Mouse (Mus musculus): ENCODE data around the gene Gjb1.
A peak's percentile ranks its signal among the peaks of the same experiment; 100 is the strongest.
"Not testable (repeated sequence)": the region's sequence is repeated elsewhere in the genome, so short reads cannot be mapped to it uniquely, and the experiment has no call there.

Gjb1 gene

DNA sequence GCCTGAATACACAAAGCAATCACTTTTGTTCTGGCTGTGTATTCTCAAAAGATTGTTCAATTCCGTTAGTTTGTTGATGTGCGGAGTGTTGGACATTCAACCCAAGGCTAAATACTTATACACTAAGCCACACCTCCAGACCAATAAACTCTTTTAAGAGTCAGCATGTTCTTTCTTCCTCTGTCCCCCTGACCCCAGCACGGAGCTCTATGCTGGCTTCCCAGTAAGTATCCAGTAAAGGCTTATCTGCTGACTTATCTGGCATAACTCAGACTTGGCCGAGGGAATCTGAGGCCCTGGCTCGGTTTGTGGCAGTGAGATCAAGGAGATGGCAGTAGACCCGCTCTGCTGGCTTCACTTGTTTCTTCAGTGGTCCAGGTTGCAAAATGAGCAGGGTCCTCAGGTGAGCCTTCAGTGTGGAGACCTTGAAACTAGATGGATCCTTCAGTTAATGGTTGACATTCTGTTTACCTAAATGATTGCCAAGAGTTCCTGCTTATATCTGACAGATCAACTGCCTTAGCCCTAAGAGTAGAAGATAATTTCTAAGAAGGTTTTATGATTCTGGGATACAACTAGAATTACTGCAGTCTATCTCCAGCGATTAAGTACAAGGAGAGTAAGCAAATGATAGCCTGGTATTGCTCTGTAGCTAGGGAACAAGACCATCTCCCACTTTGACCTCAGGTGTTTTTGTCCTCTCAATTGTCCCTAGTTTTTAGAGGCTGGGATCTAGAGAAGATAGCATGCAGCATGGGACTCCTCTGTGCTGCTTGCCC lies at the start of gene Gjb1:
Gene Gjb1, plus strand, starts transcription at position 189 of the 779 bp plus-strand sequence.
- ATAC-seq (ENCODE audit: low TSS enrichment) = no peak

- ATAC-seq (ENCODE audit: low TSS enrichment) = peak; percentile 22
Observed at GRCm38 (mm10) chrX:101329372-101330028, 46.7 kb upstream of the Gjb1 start.

DNA sequence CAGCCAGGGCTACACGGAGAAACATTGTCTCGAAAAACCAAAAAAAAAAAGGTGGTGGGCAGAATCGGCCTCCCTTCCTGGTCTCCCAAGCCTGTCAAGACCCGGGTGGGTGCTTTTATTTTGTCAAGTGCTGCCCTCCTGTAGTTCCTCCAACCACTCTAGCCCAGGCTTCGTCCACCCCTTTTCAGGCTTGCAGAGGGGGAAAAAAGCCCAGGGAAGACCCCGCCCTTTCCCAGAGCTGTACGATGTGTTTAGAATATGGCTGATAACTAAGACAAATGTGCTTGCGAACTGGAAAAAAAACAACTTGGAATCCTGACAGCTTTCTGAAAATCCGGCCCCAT lies 44.2 kb upstream of the Gjb1 start:
- ATAC-seq (ENCODE audit: low TSS enrichment) = no peak

DNA sequence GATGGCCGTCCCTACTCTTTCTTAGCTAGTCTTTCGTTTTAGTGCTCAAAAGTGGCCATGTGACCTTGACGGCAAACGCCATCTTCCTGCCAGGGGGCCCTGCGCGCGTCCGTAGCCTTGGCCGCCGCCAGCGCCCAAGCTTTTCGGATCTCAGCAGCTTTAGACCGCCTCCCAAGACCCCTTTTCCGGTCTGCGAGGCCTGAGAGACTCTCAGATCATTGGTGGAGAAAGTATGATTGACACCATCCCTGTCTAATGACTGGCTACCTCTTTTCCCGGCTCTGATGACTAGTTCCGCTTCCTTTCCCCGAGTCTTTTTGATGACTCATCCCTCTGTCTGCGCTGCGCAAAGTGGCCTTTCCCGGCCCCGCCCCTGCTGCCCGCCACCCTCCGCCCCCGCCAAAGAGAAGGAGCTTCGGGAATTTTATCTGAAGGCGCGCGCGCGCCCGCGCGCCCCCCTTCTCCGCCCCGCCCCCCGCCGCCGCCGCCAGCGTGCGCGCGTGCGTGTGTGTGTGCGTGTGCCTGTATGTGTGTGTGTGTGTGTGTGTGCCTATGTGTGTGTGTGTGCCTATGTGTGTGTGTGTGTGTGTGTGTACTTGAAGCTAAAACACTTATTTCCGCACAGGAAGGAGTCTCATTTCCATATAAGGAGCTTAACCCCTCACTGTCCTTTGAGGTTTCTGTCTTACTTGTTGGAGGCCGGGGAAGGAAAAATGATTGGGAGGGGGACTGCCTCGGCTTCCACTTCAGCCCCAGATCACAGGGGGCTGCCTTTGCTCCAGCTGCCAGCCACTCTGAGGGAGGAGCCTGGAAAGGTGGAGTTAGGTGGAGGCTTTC lies 43.6 kb upstream of the Gjb1 start:
- ATAC-seq (ENCODE audit: low TSS enrichment) = peak; percentile 97

GRCm38 (mm10) chrX:101334606-101335005 lies 41.6 kb upstream of the Gjb1 start:
- ATAC-seq (ENCODE audit: low TSS enrichment) = no peak

GRCm38 (mm10) chrX:101338666-101339065 lies 37.5 kb upstream of the Gjb1 start:
- no peak for ATAC-seq (ENCODE audit: low TSS enrichment)

- ATAC-seq (ENCODE audit: low TSS enrichment) = not testable (repeated sequence)
Observed at GRCm38 (mm10) chrX:101342837-101343236, 33.3 kb upstream of the Gjb1 start.

- no peak for ATAC-seq (ENCODE audit: low TSS enrichment)
Observed at GRCm38 (mm10) chrX:101345456-101345855, 30.7 kb upstream of the Gjb1 start.

DNA sequence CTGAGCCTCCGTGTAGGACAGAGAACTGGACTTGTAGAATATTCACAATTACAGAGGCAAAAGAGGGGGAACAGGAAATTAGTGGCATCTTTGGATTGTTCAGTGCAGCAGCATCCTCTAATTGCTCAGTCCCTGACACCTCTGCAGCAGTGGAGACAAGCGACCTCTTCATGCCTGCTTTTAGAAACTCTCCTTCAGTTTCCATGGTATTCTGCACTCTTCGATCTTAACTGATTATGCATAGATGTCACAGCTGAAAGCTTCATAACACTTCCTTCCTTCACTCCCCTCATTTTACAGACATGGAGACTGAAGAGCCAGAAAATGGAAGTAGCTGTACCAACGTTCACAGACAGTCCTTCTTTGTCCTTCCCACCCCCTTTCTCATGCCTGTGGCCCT lies 29.7 kb upstream of the Gjb1 start:
- peak; percentile 64 for ATAC-seq (ENCODE audit: low TSS enrichment)

GRCm38 (mm10) chrX:101351188-101351587 lies 25.0 kb upstream of the Gjb1 start:
- no peak for ATAC-seq (ENCODE audit: low TSS enrichment)

DNA sequence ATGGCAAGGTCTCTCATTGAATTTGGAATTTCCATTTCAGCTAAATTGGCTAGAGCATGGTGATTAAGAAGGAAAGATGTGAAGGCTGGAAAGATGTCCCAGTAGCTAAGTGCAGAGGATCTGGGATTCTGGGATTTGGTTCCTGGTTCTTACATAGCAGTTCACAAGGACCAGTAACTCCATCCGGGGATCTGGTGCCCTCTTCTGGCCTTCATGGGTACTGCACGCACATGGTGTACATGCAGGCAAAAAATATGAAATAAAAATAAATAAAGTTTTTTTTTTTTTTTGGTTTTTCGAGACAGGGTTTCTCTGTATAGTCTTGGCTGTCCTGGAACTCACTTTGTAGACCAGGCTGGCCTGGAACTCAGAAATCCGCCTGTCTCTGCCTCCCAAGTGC lies 17.3 kb upstream of the Gjb1 start:
- not testable (repeated sequence) for ATAC-seq (ENCODE audit: low TSS enrichment)

DNA sequence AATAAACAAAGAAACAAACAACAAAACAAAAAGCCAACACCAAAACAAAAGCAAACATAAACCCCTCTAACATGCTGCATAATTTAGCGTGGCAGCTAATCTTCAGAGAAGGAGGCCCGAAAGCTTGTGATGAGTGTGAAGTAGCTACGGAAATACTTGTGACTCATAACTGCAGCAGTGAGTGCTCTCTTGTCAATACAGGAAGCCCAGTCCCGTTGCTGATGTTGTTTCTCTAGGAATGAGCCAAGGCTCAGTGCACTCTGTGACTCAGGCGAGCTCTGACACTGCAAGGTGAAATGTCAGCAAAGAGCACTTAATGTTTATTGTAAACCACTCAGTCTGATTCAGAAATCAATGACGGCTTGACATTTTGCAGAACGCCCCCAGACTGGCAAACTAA lies 7.2 kb upstream of the Gjb1 start:
- ATAC-seq (ENCODE audit: low TSS enrichment) = no peak

- no peak for ATAC-seq (ENCODE audit: low TSS enrichment)
Observed at GRCm38 (mm10) chrX:101370573-101370972, 5.6 kb upstream of the Gjb1 start.

- ATAC-seq (ENCODE audit: low TSS enrichment) = no peak
Observed at GRCm38 (mm10) chrX:101372946-101373345, 3.2 kb upstream of the Gjb1 start.

GRCm38 (mm10) chrX:101377076-101377475 lies 898 bp downstream of the Gjb1 start:
- ATAC-seq (ENCODE audit: low TSS enrichment) = no peak

DNA sequence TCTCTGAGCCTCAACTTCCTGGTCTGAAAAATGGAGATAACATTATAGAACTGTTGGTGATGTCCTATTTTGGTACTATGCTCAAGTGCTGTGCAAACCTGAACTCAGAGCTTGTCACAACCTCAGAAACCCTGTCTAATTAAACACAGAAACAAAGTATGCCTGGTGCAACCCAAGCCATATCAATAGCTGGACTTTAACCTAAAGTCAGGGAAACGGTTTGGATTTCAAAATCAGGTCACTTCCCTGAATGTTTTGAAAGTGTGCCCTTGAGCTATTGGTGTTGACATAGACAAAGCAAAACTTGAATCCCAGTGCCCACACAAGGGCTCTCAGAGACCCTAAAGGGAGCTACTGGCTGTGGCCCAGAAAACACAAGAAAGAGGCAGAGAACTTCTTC lies 3.6 kb downstream of the Gjb1 start:
- ATAC-seq (ENCODE audit: low TSS enrichment) = no peak

- ATAC-seq (ENCODE audit: low TSS enrichment) = peak; percentile 42
Observed at GRCm38 (mm10) chrX:101383455-101383854, 7.3 kb downstream of the Gjb1 start.

DNA sequence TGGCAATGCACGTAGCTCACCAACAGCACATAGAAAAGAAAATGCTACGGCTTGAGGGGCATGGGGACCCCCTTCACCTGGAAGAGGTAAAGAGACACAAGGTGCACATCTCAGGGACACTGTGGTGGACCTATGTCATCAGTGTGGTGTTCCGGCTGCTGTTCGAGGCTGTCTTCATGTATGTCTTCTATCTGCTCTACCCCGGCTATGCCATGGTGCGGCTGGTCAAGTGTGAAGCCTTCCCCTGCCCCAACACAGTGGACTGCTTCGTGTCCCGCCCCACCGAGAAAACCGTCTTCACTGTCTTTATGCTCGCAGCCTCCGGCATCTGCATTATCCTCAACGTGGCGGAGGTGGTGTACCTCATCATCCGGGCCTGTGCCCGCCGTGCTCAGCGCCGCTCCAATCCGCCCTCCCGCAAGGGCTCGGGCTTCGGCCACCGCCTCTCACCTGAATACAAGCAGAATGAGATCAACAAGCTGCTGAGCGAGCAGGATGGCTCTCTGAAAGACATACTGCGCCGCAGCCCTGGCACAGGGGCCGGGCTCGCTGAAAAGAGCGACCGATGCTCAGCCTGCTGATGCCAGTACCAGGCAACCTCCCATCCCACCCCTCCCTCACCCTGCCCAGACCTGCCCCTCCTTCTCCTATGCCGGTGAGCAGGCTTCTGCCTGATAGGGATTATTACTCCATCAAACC lies 8.4 kb downstream of the Gjb1 start:
- ATAC-seq (ENCODE audit: low TSS enrichment) = peak; percentile 73

- ATAC-seq (ENCODE audit: low TSS enrichment) = no peak
Observed at GRCm38 (mm10) chrX:101386222-101386621, 10.0 kb downstream of the Gjb1 start.

DNA sequence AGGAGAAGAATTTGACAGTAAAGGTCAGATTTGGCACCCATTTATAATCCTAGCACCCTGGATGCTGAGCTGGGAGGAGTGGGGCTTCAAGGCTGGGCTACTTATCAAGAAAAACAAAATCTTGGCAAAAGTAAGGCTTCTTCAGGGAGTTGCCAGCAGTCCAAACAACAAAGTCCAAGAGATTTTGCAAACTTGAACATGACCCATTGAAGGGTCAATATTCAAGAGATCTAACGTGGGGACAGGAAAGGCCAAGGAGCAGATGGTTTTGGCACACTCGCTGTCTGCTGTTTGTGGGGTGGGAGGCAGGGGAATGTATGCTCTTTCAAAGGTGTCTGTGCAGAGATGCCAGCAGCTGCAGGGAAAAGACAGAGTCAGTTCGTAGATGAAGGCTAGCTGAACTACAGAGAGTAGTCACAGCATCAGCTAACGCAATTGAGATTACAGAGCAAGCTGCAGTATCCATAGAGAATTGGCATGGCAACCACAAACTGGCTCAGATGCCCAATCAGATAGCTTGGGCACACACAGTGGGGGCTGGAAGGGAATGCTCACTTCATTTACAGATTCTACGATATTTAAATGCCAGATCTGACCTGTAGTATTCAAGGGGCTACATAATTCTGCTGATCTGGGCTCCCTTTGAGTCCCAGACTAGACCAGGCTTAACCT lies 12.8 kb downstream of the Gjb1 start:
- ATAC-seq (ENCODE audit: low TSS enrichment) = peak; percentile 76

- no peak for ATAC-seq (ENCODE audit: low TSS enrichment)
Observed at GRCm38 (mm10) chrX:101394341-101394740, 18.2 kb downstream of the Gjb1 start.
